Mouse (Mus musculus) embryonic facial prominence, embryonic 10.5 days (tissue): Measurements from ENCODE around the gene Adamtsl4. TPM values are rescaled to one million over a fixed set of nuclear protein-coding genes. Genes with fewer than 3 reads are reported as not detected.

Experiments
- DNase-seq: peaks from one replicate; pipeline ENCODE4 v3.0.0-alpha.2; 2017; ENCODE audit warnings: low spot score
- H3K27ac ChIP-seq: fragments of 300-500 bp; sonication (generic); replicated peaks from 2 replicates; pipeline ENCODE4 v1.5.1; 2016; ENCODE audit warnings: mild to moderate bottlenecking
- H3K27me3 ChIP-seq: fragments of 300-500 bp; sonication (generic); replicated peaks from 2 replicates; pipeline ENCODE4 v1.6.1; 2016; ENCODE audit warnings: low read depth, mild to moderate bottlenecking; ENCODE audit not compliant: poor library complexity, severe bottlenecking
- H3K36me3 ChIP-seq: fragments of 300-500 bp; sonication (generic); replicated peaks from 2 replicates; pipeline ENCODE4 v1.6.1; 2016; ENCODE audit warnings: mild to moderate bottlenecking, moderate library complexity
- H3K4me1 ChIP-seq: fragments of 300-500 bp; sonication (generic); 2 replicates; pipeline ENCODE4 v1.6.1; 2016
- H3K4me3 ChIP-seq: fragments of 300-500 bp; sonication (generic); 2 replicates; pipeline ENCODE4 v1.5.1; 2016; ENCODE audit warnings: mild to moderate bottlenecking, moderate library complexity
- H3K9me3 ChIP-seq: fragments of 300-500 bp; sonication (generic); 2 replicates; pipeline ENCODE4 v1.6.1; 2016; ENCODE audit warnings: mild to moderate bottlenecking
- WGBS: fragments of 180-500 bp; shearing (Covaris S2); methylation state at CpG from one replicate; pipeline ENCODE4 v1.1.7; 2016; 5-methylcytosine and 5-hydroxymethylcytosine counted together
- polyA plus RNA-seq: library from polyadenylated mRNA; unstranded; fragments of >200 nt; fragmentation: Nextera tagmentation; extraction: Ambion mirVana; gene quantifications from 2 replicates; pipeline ENCODE4 v1.2.1, GENCODE M21; 2016

Adamtsl4 gene
- polyA plus RNA-seq, result 1.00 and 1.6 TPM in 2 replicates

GRCm38 (mm10) chr3:95687524-95688421, at the start of gene Adamtsl4:
Gene Adamtsl4, minus strand, starts transcription at chr3:95687917.
- DNase-seq, result peak; percentile 77
- Histone ChIP-seq H3K36me3 (peaks cover 6% of the 10 kb centered on the region; the same call in 1 of the 2 replicates), H3K27me3 (peaks cover 21% of the 10 kb centered on the region), H3K4me3 (peak within 1 kb of the TSS; percentile 62), H3K4me1 (peaks cover 74% of the 10 kb centered on the region), H3K9me3 (no peaks in the 10 kb centered on the region), H3K27ac (peak within 1 kb of the TSS; percentile 81)
- 5% methylated on average over 50 of the region's 50 CpGs for WGBS

- Histone ChIP-seq H3K9me3 (no peaks in the 10 kb centered on the region), H3K27ac (no peak overlapping the region), H3K27me3 (no peaks in the 10 kb centered on the region), H3K4me3 (no peak overlapping the region), H3K36me3 (peaks cover 65% of the 10 kb centered on the region), H3K4me1 (peaks cover 26% of the 10 kb centered on the region)
- DNase-seq, result no peak
- WGBS, result 87% methylated on average over 12 of the region's 12 CpGs
Measured at GRCm38 (mm10) chr3:95735071-95735670, 47.5 kb upstream of the Adamtsl4 start.

- DNase-seq, result no peak
- peaks cover 17% of the 10 kb centered on the region for H3K4me1 ChIP-seq
- H3K36me3 ChIP-seq, result peaks cover 55% of the 10 kb centered on the region
- H3K27me3 ChIP-seq, result no peaks in the 10 kb centered on the region
- WGBS, result 75% methylated on average over 13 of the region's 13 CpGs
- H3K9me3 ChIP-seq, result no peaks in the 10 kb centered on the region
- no peak overlapping the region for H3K4me3 ChIP-seq
- no peak overlapping the region; the same call in 1 of the 2 replicates for H3K27ac ChIP-seq
Measured at GRCm38 (mm10) chr3:95734092-95734702, 46.5 kb upstream of the Adamtsl4 start.

GRCm38 (mm10) chr3:95732744-95733521, 45.2 kb upstream of the Adamtsl4 start:
- peaks cover 12% of the 10 kb centered on the region for H3K4me1 ChIP-seq
- no peak for DNase-seq
- peaks cover 43% of the 10 kb centered on the region for H3K36me3 ChIP-seq
- no peaks in the 10 kb centered on the region for H3K27me3 ChIP-seq
- no peak overlapping the region for H3K27ac ChIP-seq
- H3K4me3 ChIP-seq, result no peak overlapping the region
- WGBS, result 82% methylated on average over 11 of the region's 11 CpGs
- H3K9me3 ChIP-seq, result no peaks in the 10 kb centered on the region

- Histone ChIP-seq H3K9me3 (no peaks in the 10 kb centered on the region), H3K4me3 (no peak overlapping the region), H3K27me3 (no peaks in the 10 kb centered on the region), H3K36me3 (peaks cover 36% of the 10 kb centered on the region), H3K4me1 (peaks cover 6% of the 10 kb centered on the region), H3K27ac (no peak overlapping the region)
- no peak for DNase-seq
- 98% methylated on average over 9 of the region's 9 CpGs for WGBS
Measured at GRCm38 (mm10) chr3:95732297-95732696, 44.6 kb upstream of the Adamtsl4 start.

- no peaks in the 10 kb centered on the region for H3K9me3 ChIP-seq
- no peaks in the 10 kb centered on the region for H3K27me3 ChIP-seq
- H3K36me3 ChIP-seq, result peaks cover 31% of the 10 kb centered on the region
- H3K4me1 ChIP-seq, result 0 out of 2 replicates have a peak, but pooled peaks cover 3% of the 10 kb centered on the region
- WGBS, result 91% methylated on average over 4 of the region's 4 CpGs
- H3K27ac ChIP-seq, result no peak overlapping the region
- DNase-seq, result no peak
- no peak overlapping the region for H3K4me3 ChIP-seq
Measured at GRCm38 (mm10) chr3:95731802-95732201, 44.1 kb upstream of the Adamtsl4 start.

GRCm38 (mm10) chr3:95730431-95730830, 42.7 kb upstream of the Adamtsl4 start:
- H3K9me3 ChIP-seq, result no peaks in the 10 kb centered on the region
- WGBS, result 79% methylated on average over 7 of the region's 7 CpGs
- no peak overlapping the region for H3K27ac ChIP-seq
- no peak for DNase-seq
- peaks cover 7% of the 10 kb centered on the region; the same call in 1 of the 2 replicates for H3K4me1 ChIP-seq
- peaks cover 18% of the 10 kb centered on the region for H3K36me3 ChIP-seq
- H3K4me3 ChIP-seq, result no peak overlapping the region
- no peaks in the 10 kb centered on the region for H3K27me3 ChIP-seq

- WGBS, result 81% methylated on average over 2 of the region's 2 CpGs
- no peaks in the 10 kb centered on the region for H3K9me3 ChIP-seq
Measured at GRCm38 (mm10) chr3:95728906-95729305, 41.2 kb upstream of the Adamtsl4 start.

GRCm38 (mm10) chr3:95726696-95727358, 39.1 kb upstream of the Adamtsl4 start:
- Histone ChIP-seq H3K27me3 (no peaks in the 10 kb centered on the region), H3K4me3 (no peak overlapping the region), H3K9me3 (no peaks in the 10 kb centered on the region), H3K27ac (no peak overlapping the region), H3K36me3 (no peaks in the 10 kb centered on the region), H3K4me1 (peaks cover 3% of the 10 kb centered on the region; the same call in 1 of the 2 replicates)
- DNase-seq, result no peak
- 61% methylated on average over 7 of the region's 7 CpGs for WGBS

More at GRCm38 (mm10) chr3:95728906-95729305, 41.2 kb upstream of the Adamtsl4 start:
- H3K4me1 ChIP-seq, result peaks cover 3% of the 10 kb centered on the region; the same call in 1 of the 2 replicates
- H3K36me3 ChIP-seq, result peaks cover 2% of the 10 kb centered on the region
- no peaks in the 10 kb centered on the region for H3K27me3 ChIP-seq
- no peak overlapping the region for H3K4me3 ChIP-seq
- no peak for DNase-seq
- no peak overlapping the region for H3K27ac ChIP-seq

GRCm38 (mm10) chr3:95725863-95726262, 38.1 kb upstream of the Adamtsl4 start:
- peaks cover 3% of the 10 kb centered on the region; the same call in 1 of the 2 replicates for H3K4me1 ChIP-seq
- H3K36me3 ChIP-seq, result no peaks in the 10 kb centered on the region
- H3K27me3 ChIP-seq, result no peaks in the 10 kb centered on the region
- WGBS, result 86% methylated on average over 7 of the region's 7 CpGs
- no peak overlapping the region for H3K4me3 ChIP-seq
- no peak for DNase-seq
- no peaks in the 10 kb centered on the region for H3K9me3 ChIP-seq
- H3K27ac ChIP-seq, result no peak overlapping the region

- DNase-seq, result no peak
- Histone ChIP-seq H3K4me3 (no peak overlapping the region), H3K4me1 (peaks cover 3% of the 10 kb centered on the region; the same call in 1 of the 2 replicates), H3K9me3 (no peaks in the 10 kb centered on the region), H3K27me3 (no peaks in the 10 kb centered on the region), H3K27ac (no peak overlapping the region), H3K36me3 (no peaks in the 10 kb centered on the region)
- WGBS, result 80% methylated on average over 3 of the region's 3 CpGs
Measured at GRCm38 (mm10) chr3:95722386-95722785, 34.7 kb upstream of the Adamtsl4 start.
